Mouse (Mus musculus): ENCODE results near the gene Hhex. TPM values are rescaled to one million over a fixed set of nuclear protein-coding genes. Genes with fewer than 3 reads are reported as not detected.

Hhex gene
- polyA plus RNA-seq, 1 experiment: 3.2 TPM

DNA sequence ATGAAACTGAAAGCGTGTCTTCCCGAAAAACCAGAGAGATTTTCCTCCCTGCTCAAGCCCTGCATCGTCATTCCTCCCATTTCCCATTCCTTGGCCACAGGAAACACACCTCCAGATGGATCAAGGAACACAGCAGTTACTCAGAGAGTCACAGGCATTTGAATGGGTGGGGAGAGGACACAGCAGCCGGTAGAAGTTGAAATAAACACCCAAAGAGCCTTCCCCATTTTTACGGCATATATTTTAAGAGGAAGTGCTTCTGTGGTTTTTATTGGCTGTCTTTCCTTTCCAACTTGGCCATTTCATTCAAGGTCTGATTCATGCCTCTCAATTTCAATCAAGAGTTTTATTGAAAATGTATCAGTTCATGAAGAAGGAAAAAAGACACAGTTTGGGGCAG is 13.6 kb downstream of the Hhex start:
- WGBS: 48% methylated on average over 5 of the region's 5 CpGs
- DNase-seq: no peak
- no peak for TF ChIP-seq POLR2A (IDR thresholded peaks at IDR 0.05; ENCODE audit: low read depth, low read length)
- TF ChIP-seq CTCF (conservative IDR thresholded peaks at IDR 0.05; ENCODE audit: insufficient read depth, insufficient read length, low read depth, low read length): no peak
- no peaks in the 10 kb centered on the region for H3K4me1 ChIP-seq (ENCODE audit: control insufficient read depth, insufficient read depth, low read length)
- H3K4me3 ChIP-seq (ENCODE audit: insufficient read depth, low read depth, low read length): no peak overlapping the region
- H3K27ac ChIP-seq (ENCODE audit: insufficient read depth, low read depth, low read length): no peak overlapping the region
- H3K36me3 ChIP-seq (ENCODE audit: control insufficient read depth, insufficient read depth, low read length): no peaks in the 10 kb centered on the region
- H3K27me3 ChIP-seq (replicated peaks; ENCODE audit: control insufficient read depth, insufficient read depth, low read length): no peaks in the 10 kb centered on the region

- no peak for DNase-seq
- TF ChIP-seq CTCF (conservative IDR thresholded peaks at IDR 0.05; ENCODE audit: insufficient read depth, insufficient read length, low read depth, low read length) (no peak), POLR2A (IDR thresholded peaks at IDR 0.05; ENCODE audit: low read depth, low read length) (no peak)
- H3K4me1 ChIP-seq (ENCODE audit: control insufficient read depth, insufficient read depth, low read length): no peaks in the 10 kb centered on the region
- H3K27me3 ChIP-seq (replicated peaks; ENCODE audit: control insufficient read depth, insufficient read depth, low read length): no peaks in the 10 kb centered on the region
- H3K27ac ChIP-seq (ENCODE audit: insufficient read depth, low read depth, low read length): no peak overlapping the region
- 91% methylated on average over 3 of the region's 3 CpGs for WGBS
- H3K36me3 ChIP-seq (ENCODE audit: control insufficient read depth, insufficient read depth, low read length): no peaks in the 10 kb centered on the region
- no peak overlapping the region for H3K4me3 ChIP-seq (ENCODE audit: insufficient read depth, low read depth, low read length)
Measured at GRCm38 (mm10) chr19:37449246-37449645, 14.6 kb downstream of the Hhex start.

- no peaks in the 10 kb centered on the region for H3K4me1 ChIP-seq (ENCODE audit: control insufficient read depth, insufficient read depth, low read length)
Measured at GRCm38 (mm10) chr19:37455528-37455927, 20.9 kb downstream of the Hhex start.

GRCm38 (mm10) chr19:37455961-37456360 is 21.4 kb downstream of the Hhex start:
- no peak overlapping the region for H3K4me3 ChIP-seq (ENCODE audit: insufficient read depth, low read depth, low read length)
- 97% methylated on average over 1 of the region's 1 CpGs for WGBS
- no peak for DNase-seq
- H3K4me1 ChIP-seq (ENCODE audit: control insufficient read depth, insufficient read depth, low read length): no peaks in the 10 kb centered on the region
- no peak overlapping the region for H3K27ac ChIP-seq (ENCODE audit: insufficient read depth, low read depth, low read length)
- TF ChIP-seq POLR2A (IDR thresholded peaks at IDR 0.05; ENCODE audit: low read depth, low read length): no peak
- no peak for TF ChIP-seq CTCF (conservative IDR thresholded peaks at IDR 0.05; ENCODE audit: insufficient read depth, insufficient read length, low read depth, low read length)
- no peaks in the 10 kb centered on the region for H3K36me3 ChIP-seq (ENCODE audit: control insufficient read depth, insufficient read depth, low read length)
- no peaks in the 10 kb centered on the region for H3K27me3 ChIP-seq (replicated peaks; ENCODE audit: control insufficient read depth, insufficient read depth, low read length)

More at GRCm38 (mm10) chr19:37455528-37455927, 20.9 kb downstream of the Hhex start:
- no peak for DNase-seq
- no peak overlapping the region for H3K4me3 ChIP-seq (ENCODE audit: insufficient read depth, low read depth, low read length)
- H3K36me3 ChIP-seq (ENCODE audit: control insufficient read depth, insufficient read depth, low read length): no peaks in the 10 kb centered on the region
- TF ChIP-seq CTCF (conservative IDR thresholded peaks at IDR 0.05; ENCODE audit: insufficient read depth, insufficient read length, low read depth, low read length) (no peak), POLR2A (IDR thresholded peaks at IDR 0.05; ENCODE audit: low read depth, low read length) (no peak)
- H3K27ac ChIP-seq (ENCODE audit: insufficient read depth, low read depth, low read length): no peak overlapping the region
- WGBS: 93% methylated on average over 2 of the region's 2 CpGs
- no peaks in the 10 kb centered on the region for H3K27me3 ChIP-seq (replicated peaks; ENCODE audit: control insufficient read depth, insufficient read depth, low read length)

DNA sequence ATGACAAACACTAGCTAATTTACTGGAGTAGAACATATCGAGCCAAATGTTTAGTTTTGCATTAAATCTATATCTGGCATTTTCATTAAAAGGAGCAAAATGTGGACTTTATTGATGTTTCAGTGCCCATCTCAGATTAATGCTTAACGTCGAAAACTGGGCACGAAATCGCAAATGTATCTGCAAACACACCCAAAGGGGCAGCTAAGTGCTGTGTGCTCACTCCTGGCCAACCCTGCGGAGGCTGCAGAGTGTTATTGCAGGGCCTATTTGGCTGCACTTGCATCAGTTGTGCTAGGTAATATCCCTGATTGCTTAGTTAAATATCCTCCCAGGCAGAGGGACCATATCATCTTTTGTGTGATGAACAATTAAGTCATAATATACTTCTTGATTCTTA is 23.4 kb downstream of the Hhex start:
- 52% methylated on average over 6 of the region's 6 CpGs for WGBS
- no peaks in the 10 kb centered on the region for H3K27me3 ChIP-seq (replicated peaks; ENCODE audit: control insufficient read depth, insufficient read depth, low read length)
- DNase-seq: no peak
- no peak overlapping the region for H3K4me3 ChIP-seq (ENCODE audit: insufficient read depth, low read depth, low read length)
- H3K27ac ChIP-seq (ENCODE audit: insufficient read depth, low read depth, low read length): no peak overlapping the region
- TF ChIP-seq CTCF (conservative IDR thresholded peaks at IDR 0.05; ENCODE audit: insufficient read depth, insufficient read length, low read depth, low read length): no peak; the same call in 1 of the 2 replicates
- H3K4me1 ChIP-seq (ENCODE audit: control insufficient read depth, insufficient read depth, low read length): no peaks in the 10 kb centered on the region
- no peaks in the 10 kb centered on the region for H3K36me3 ChIP-seq (ENCODE audit: control insufficient read depth, insufficient read depth, low read length)

DNA sequence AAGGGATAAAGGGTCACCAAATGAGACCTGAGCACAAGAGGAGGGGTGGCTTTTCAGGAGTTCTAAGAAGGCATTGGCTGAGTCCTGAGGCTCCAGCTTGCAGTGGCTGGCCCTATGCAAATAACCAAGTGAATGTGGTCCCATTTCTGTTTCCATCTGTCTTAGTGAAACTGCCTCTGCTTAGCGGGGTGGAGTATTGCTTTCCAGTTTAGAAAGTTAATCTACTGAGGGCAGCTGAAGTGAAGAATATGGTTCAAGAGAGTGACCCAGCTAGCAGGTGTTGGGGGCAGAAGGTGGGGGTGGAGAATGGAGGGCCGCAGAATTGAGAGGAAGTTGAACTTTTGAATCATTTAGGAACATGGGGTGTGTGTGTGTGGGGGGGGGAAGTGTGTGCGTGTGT is 31.8 kb downstream of the Hhex start:
- Histone ChIP-seq H3K27me3 (replicated peaks; ENCODE audit: control insufficient read depth, insufficient read depth, low read length) (no peaks in the 10 kb centered on the region), H3K4me1 (ENCODE audit: control insufficient read depth, insufficient read depth, low read length) (no peaks in the 10 kb centered on the region), H3K4me3 (ENCODE audit: insufficient read depth, low read depth, low read length) (no peak overlapping the region), H3K36me3 (ENCODE audit: control insufficient read depth, insufficient read depth, low read length) (no peaks in the 10 kb centered on the region), H3K27ac (ENCODE audit: insufficient read depth, low read depth, low read length) (no peak overlapping the region)
- 67% methylated on average over 3 of the region's 3 CpGs for WGBS
- no peak for DNase-seq
- TF ChIP-seq POLR2A (IDR thresholded peaks at IDR 0.05; ENCODE audit: low read depth, low read length): no peak
- no peak for TF ChIP-seq CTCF (conservative IDR thresholded peaks at IDR 0.05; ENCODE audit: insufficient read depth, insufficient read length, low read depth, low read length)

GRCm38 (mm10) chr19:37466978-37467377 is 32.4 kb downstream of the Hhex start:
- TF ChIP-seq POLR2A (IDR thresholded peaks at IDR 0.05; ENCODE audit: low read depth, low read length) (no peak), CTCF (conservative IDR thresholded peaks at IDR 0.05; ENCODE audit: insufficient read depth, insufficient read length, low read depth, low read length) (no peak)
- no peaks in the 10 kb centered on the region for H3K4me1 ChIP-seq (ENCODE audit: control insufficient read depth, insufficient read depth, low read length)
- no peaks in the 10 kb centered on the region for H3K27me3 ChIP-seq (replicated peaks; ENCODE audit: control insufficient read depth, insufficient read depth, low read length)
- H3K4me3 ChIP-seq (ENCODE audit: insufficient read depth, low read depth, low read length): no peak overlapping the region
- no peak for DNase-seq
- H3K36me3 ChIP-seq (ENCODE audit: control insufficient read depth, insufficient read depth, low read length): no peaks in the 10 kb centered on the region
- WGBS: 77% methylated on average over 5 of the region's 5 CpGs
- no peak overlapping the region for H3K27ac ChIP-seq (ENCODE audit: insufficient read depth, low read depth, low read length)

All from kidney, adult 2 months (tissue).